Mouse (Mus musculus) small intestine, adult 2 months (tissue): ENCODE measurements at regions not wholly inside any gene's neighbourhood (a gene's known extent, or its start where the extent isn't known, plus 50 kb on each side); places are given as distances from the start of the nearest gene placed in this dataset.

ENCODE experiments used
- H3K27ac ChIP-seq: fragments of 200-500 bp; 2 replicates; pipeline ENCODE4 v1.5.1; 2012; ENCODE audit warnings: low read depth, low read length, control low read depth, inconsistent platforms; ENCODE audit not compliant: insufficient read depth
- H3K27me3 ChIP-seq: fragments of 200-500 bp; 2 replicates; pipeline ENCODE4 v1.6.1; 2012; ENCODE audit warnings: mild to moderate bottlenecking, moderate library complexity, low read length, inconsistent platforms; ENCODE audit not compliant: control insufficient read depth, insufficient read depth
- H3K36me3 ChIP-seq: fragments of 200-500 bp; 2 replicates; pipeline ENCODE4 v1.6.1; 2012; ENCODE audit warnings: mild to moderate bottlenecking, low read length, control low read depth, inconsistent platforms; ENCODE audit not compliant: control insufficient read depth, insufficient read depth
- H3K4me1 ChIP-seq: fragments of 200-500 bp; 2 replicates; pipeline ENCODE4 v1.6.1; 2012; ENCODE audit warnings: low read length, inconsistent platforms, mixed read lengths; ENCODE audit not compliant: control insufficient read depth, insufficient read depth, insufficient read length
- H3K4me3 ChIP-seq: fragments of 200-500 bp; 2 replicates; pipeline ENCODE4 v1.5.1; 2012; ENCODE audit warnings: low read depth, mild to moderate bottlenecking, control low read depth, inconsistent platforms, low read length, moderate library complexity
- CTCF ChIP-seq: fragments of 200-500 bp; IDR thresholded peaks from 2 replicates; pipeline ENCODE4 v1.5.1; 2012; ENCODE audit warnings: low read depth, mild to moderate bottlenecking, control low read depth, inconsistent platforms, low read length, moderate library complexity, mixed read lengths; ENCODE audit not compliant: insufficient replicate concordance, insufficient read length; ENCODE audit errors: extremely low read depth
- POLR2A ChIP-seq: fragments of 200-500 bp; IDR thresholded peaks from 2 replicates; pipeline ENCODE4 v1.6.1; 2012; ENCODE audit warnings: low read depth, mild to moderate bottlenecking, control low read depth, inconsistent platforms, low read length, moderate library complexity
- WGBS: fragments of 180-500 bp; shearing (Covaris S2); methylation state at CpG from one replicate; pipeline ENCODE4 v1.1.7; 2018; 5-methylcytosine and 5-hydroxymethylcytosine counted together

GRCm38 (mm10) chr10:66885575-66885974, 210.3 kb upstream of the Jmjd1c start:
- Histone ChIP-seq H3K4me1 (no peaks in the 10 kb centered on the region), H3K36me3 (no peaks in the 10 kb centered on the region), H3K27me3 (no peaks in the 10 kb centered on the region), H3K4me3 (no peak overlapping the region), H3K27ac (no peak overlapping the region)
- TF ChIP-seq POLR2A, result no peak
- TF ChIP-seq CTCF, result no peak
- WGBS, result 85% methylated on average over 5 of the region's 5 CpGs

GRCm38 (mm10) chr10:66889786-66890555, 206.0 kb upstream of the Jmjd1c start:
- 72% methylated on average over 12 of the region's 12 CpGs for WGBS
- no peaks in the 10 kb centered on the region for H3K4me1 ChIP-seq
- no peak overlapping the region for H3K27ac ChIP-seq
- H3K27me3 ChIP-seq, result no peaks in the 10 kb centered on the region
- TF ChIP-seq POLR2A (no peak), CTCF (no peak)
- no peaks in the 10 kb centered on the region for H3K36me3 ChIP-seq
- H3K4me3 ChIP-seq, result no peak overlapping the region

DNA sequence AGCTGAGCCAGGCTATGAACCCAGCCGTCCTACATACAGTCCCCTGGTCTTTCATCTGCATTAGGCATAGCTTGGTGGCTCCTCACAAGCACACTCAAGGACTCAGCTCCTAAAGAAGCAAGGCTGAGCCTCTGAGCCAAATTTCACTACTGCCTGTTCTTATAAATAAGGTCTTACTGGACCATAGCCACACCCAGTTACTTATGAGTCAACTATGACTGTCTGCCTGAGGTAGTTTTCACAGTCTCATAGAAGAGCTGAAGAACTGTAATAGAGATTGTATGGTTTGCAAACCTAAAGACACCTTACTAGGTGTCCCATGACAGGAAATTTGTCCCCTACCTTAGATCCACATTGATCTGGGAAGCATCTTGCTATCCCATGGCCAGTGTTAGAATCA, 204.1 kb upstream of the Jmjd1c start:
- H3K36me3 ChIP-seq, result no peaks in the 10 kb centered on the region
- H3K27me3 ChIP-seq, result no peaks in the 10 kb centered on the region
- no peak overlapping the region for H3K4me3 ChIP-seq
- no peaks in the 10 kb centered on the region for H3K4me1 ChIP-seq
- 93% methylated on average over 1 of the region's 1 CpGs for WGBS
- H3K27ac ChIP-seq, result no peak overlapping the region
- TF ChIP-seq CTCF (no peak), POLR2A (no peak)

- Histone ChIP-seq H3K27ac (no peak overlapping the region), H3K4me3 (no peak overlapping the region), H3K4me1 (no peaks in the 10 kb centered on the region), H3K27me3 (no peaks in the 10 kb centered on the region), H3K36me3 (no peaks in the 10 kb centered on the region)
- WGBS, result 87% methylated on average over 14 of the region's 14 CpGs
- TF ChIP-seq POLR2A (no peak), CTCF (no peak)
Measured at GRCm38 (mm10) chr10:66893836-66894235, 202.1 kb upstream of the Jmjd1c start.

- TF ChIP-seq POLR2A (no peak), CTCF (no peak)
- Histone ChIP-seq H3K4me3 (no peak overlapping the region), H3K27me3 (no peaks in the 10 kb centered on the region), H3K27ac (no peak overlapping the region), H3K36me3 (no peaks in the 10 kb centered on the region), H3K4me1 (no peaks in the 10 kb centered on the region; the same call in 1 of the 2 replicates)
- WGBS, result 55% methylated on average over 11 of the region's 11 CpGs
Measured at GRCm38 (mm10) chr10:66896698-66897622, 199.0 kb upstream of the Jmjd1c start.

DNA sequence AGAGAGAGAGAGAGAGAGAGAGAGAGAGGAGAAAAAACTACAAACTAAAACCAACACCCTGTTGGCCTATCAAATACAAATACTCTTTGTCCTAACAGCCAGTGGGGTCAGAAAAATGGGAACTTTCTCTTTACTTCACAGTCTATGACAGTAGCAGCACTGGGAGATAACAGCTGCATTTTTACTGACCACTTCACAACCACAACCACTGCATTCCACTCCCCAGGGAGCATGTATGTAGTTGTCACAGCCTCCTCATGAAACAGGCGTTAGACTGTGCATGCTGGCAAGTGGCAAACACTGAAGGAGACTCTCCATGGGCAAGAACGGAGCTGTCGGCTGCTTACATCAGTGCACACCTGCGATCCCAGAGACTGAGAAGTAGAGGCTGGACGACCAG, 196.2 kb upstream of the Jmjd1c start:
- TF ChIP-seq CTCF, result no peak
- no peak for TF ChIP-seq POLR2A
- no peak overlapping the region for H3K4me3 ChIP-seq
- no peaks in the 10 kb centered on the region; the same call in 1 of the 2 replicates for H3K4me1 ChIP-seq
- H3K27me3 ChIP-seq, result no peaks in the 10 kb centered on the region
- 96% methylated on average over 5 of the region's 5 CpGs for WGBS
- H3K27ac ChIP-seq, result no peak overlapping the region
- no peaks in the 10 kb centered on the region for H3K36me3 ChIP-seq

- H3K27me3 ChIP-seq, result no peaks in the 10 kb centered on the region
- no peak for TF ChIP-seq CTCF
- TF ChIP-seq POLR2A, result no peak
- WGBS, result 81% methylated on average over 10 of the region's 10 CpGs
- H3K4me3 ChIP-seq, result no peak overlapping the region
- H3K27ac ChIP-seq, result no peak overlapping the region
- no peaks in the 10 kb centered on the region; the same call in 1 of the 2 replicates for H3K4me1 ChIP-seq
- no peaks in the 10 kb centered on the region for H3K36me3 ChIP-seq
Measured at GRCm38 (mm10) chr10:66900781-66901180, 195.1 kb upstream of the Jmjd1c start.
